Comparison of ENCODE assay signal across 17 mouse cellular contexts in the genomic region with DNA sequence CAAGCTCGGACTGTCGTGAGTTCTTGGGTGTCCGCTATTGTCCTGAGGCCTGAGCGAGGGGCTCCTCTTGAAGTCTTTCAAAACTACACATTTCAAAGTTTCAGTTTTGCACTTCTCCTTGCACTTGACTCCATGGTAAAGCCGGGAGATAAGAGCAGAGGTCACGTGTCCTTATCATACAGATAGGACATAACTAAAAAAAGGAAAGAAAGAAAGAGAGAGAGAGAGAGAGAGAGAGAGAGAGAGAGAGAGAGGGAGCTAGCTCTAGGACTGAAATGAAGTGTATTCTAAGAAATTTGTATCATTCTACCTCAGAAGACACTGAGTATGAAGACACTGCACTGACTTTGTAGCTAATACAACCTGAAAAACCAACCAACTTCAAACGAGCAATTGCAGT.
A peak's percentile ranks its signal among the peaks of the same experiment; 100 is the strongest.
DNase-seq lines count a peak whose midpoint lies in the region; TF ChIP-seq lines count a peak whose summit lies in the region.
"Had no signal": no experiment of that assay in that cellular context is flagged by ENCODE, and none has a peak within 500 bp of the region (broad histone marks: within the 10 kb centered on the region; RNA-seq: fewer than 3 reads in every experiment).

No protein-coding gene starts in this region.

- DNase-seq in heart, adult 11 months, result peak; percentile 24
- no peak for DNase-seq in heart, adult 9 months (ENCODE audit: low spot score in 2 of 2)
- DNase-seq in MEL (ENCODE audit: low read depth, low spot score), result no peak
- no peak for DNase-seq in right cerebral cortex, postnatal 25 days
- DNase-seq: adrenal gland, adult 2 months; adrenal gland, adult 8-10 months; adrenal gland, postnatal 10 days; adrenal gland, postnatal 14 days; adrenal gland, postnatal 25 days; adrenal gland, postnatal 36 days; B cell, adult 2 months; cerebellum, adult 11 months; cerebellum, adult 11-12 months; cerebellum, adult 18-20 months; cerebellum, adult 2 months had no signal

- H3K36me3 ChIP-seq in MEL (ENCODE audit: control insufficient read depth in 1 of 2, insufficient read depth in 2 of 2, low read length in 2 of 2), result no peaks in the 10 kb centered on the region; a peak in 1 of 4 replicates
- H3K36me3 ChIP-seq: G1E had no signal

- H3K27ac ChIP-seq in MEL (ENCODE audit: control insufficient read depth, low read depth, low read length), result no peak overlapping the region

- no peaks in the 10 kb centered on the region for H3K79me2 ChIP-seq in MEL (ENCODE audit: control insufficient read depth, insufficient read depth, low read length, poor library complexity)

- H3K4me3 ChIP-seq in MEL (ENCODE audit: control insufficient read depth in 1 of 2, insufficient read depth in 1 of 2, low read depth in 2 of 2, low read length in 2 of 2), result no peak overlapping the region

- no peak for TF ChIP-seq EP300 in MEL (IDR thresholded peaks at IDR 0.05; ENCODE audit: low read depth in 1 of 2, low read length in 2 of 2)

- no peak for TF ChIP-seq POLR2A in MEL (IDR thresholded peaks at IDR 0.05; ENCODE audit: control insufficient read depth in 1 of 2, insufficient read depth in 1 of 2, low read depth in 1 of 2, low read length in 2 of 2, poor library complexity in 1 of 2)

- TF ChIP-seq CTCF in MEL (IDR thresholded peaks at IDR 0.05 in 2 of 3, conservative IDR thresholded peaks at IDR 0.05 in 1 of 3; ENCODE audit: control insufficient read depth in 1 of 3, insufficient read depth in 1 of 3, low read depth in 2 of 3, low read length in 3 of 3, poor library complexity in 1 of 3, severe bottlenecking in 1 of 3), result no peak

- no peaks in the 10 kb centered on the region for H3K9me3 ChIP-seq in MEL (replicated peaks; ENCODE audit: insufficient read depth, low read length)
- H3K9me3 ChIP-seq: G1E had no signal

- H3K27me3 ChIP-seq in MEL (ENCODE audit: control insufficient read depth in 1 of 2, insufficient read depth in 2 of 2, low read length in 2 of 2), result peaks cover 0 to 2% of the 10 kb centered on the region in 2 experiments; a peak in 1 of 4 replicates
- H3K27me3 ChIP-seq: CH12.LX had no signal

- no peak overlapping the region for H3K9ac ChIP-seq in MEL (ENCODE audit: control insufficient read depth, low read depth, low read length, poor library complexity, severe bottlenecking)

- no peaks in the 10 kb centered on the region for H3K4me1 ChIP-seq in MEL (ENCODE audit: control insufficient read depth in 1 of 2, insufficient read depth in 2 of 2, low read length in 2 of 2)

- TF ChIP-seq RAD21 in MEL (IDR thresholded peaks at IDR 0.05; ENCODE audit: low read depth, low read length), result no peak

TF ChIP-seq in MEL, 35 proteins besides CTCF, POLR2A, EP300 and RAD21:
- TF ChIP-seq GATA1 (IDR thresholded peaks at IDR 0.05; ENCODE audit: low read depth, low read length) (peak; percentile 58), MYC (IDR thresholded peaks at IDR 0.05; ENCODE audit: low read depth, low read length) (no peak), SIN3A (IDR thresholded peaks at IDR 0.05; ENCODE audit: low read length) (no peak), TCF12 (IDR thresholded peaks at IDR 0.05; ENCODE audit: low read depth, low read length) (no peak), BHLHE40 (IDR thresholded peaks at IDR 0.05; ENCODE audit: borderline replicate concordance, low read depth, low read length) (peak; percentile 81), USF1 (IDR thresholded peaks at IDR 0.05; ENCODE audit: low read depth, low read length) (peak; percentile 91), TBP (IDR thresholded peaks at IDR 0.05; ENCODE audit: low read depth, low read length) (no peak), NELFE (IDR thresholded peaks at IDR 0.05; ENCODE audit: low read depth, low read length) (no peak), ETS1 (IDR thresholded peaks at IDR 0.05; ENCODE audit: low read depth, low read length) (0 out of 2 replicates have a peak, but pooled peaks have one; percentile 20), MAX (IDR thresholded peaks at IDR 0.05; ENCODE audit: low read length) (peak; percentile 50; the same call in 1 of the 2 replicates), POLR2AphosphoS5 (IDR thresholded peaks at IDR 0.05; ENCODE audit: borderline replicate concordance, low read depth, low read length) (no peak), SMC3 (IDR thresholded peaks at IDR 0.05; ENCODE audit: low read depth, low read length) (no peak), GABPA (IDR thresholded peaks at IDR 0.05; ENCODE audit: low read depth, low read length) (no peak), JUND (IDR thresholded peaks at IDR 0.05; ENCODE audit: low read depth, low read length) (peak; percentile 74; the same call in 1 of the 2 replicates), USF2 (IDR thresholded peaks at IDR 0.05; ENCODE audit: borderline replicate concordance in 1 of 2, insufficient read depth in 1 of 2, low read depth in 1 of 2, low read length in 2 of 2) (peak in 1 of 2 experiments; percentile 71; a peak in 2 of 4 replicates)
